Mouse (Mus musculus) common myeloid progenitor, adult 5-6 weeks (primary cell): ENCODE data around the gene Nipal3. TPM values are rescaled to one million over a fixed set of nuclear protein-coding genes. Genes with fewer than 3 reads are reported as not detected.
A peak's percentile ranks its signal among the peaks of the same experiment; 100 is the strongest.

Experiments
- ATAC-seq: replicated peaks from 2 replicates; pipeline ENCODE4 v1.8.0; 2016; ENCODE audit warnings: low read depth, mild to moderate bottlenecking, moderate TSS enrichment, inconsistent platforms; ENCODE audit not compliant: poor library complexity, severe bottlenecking
- total RNA-seq: library from RNA; stranded (forward); fragments of 200-1000, 187-1606 nt; gene quantifications from 2 replicates; pipeline ENCODE4 v1.2.3, GENCODE M21; 2017

The Nipal3 gene
- 31.7 and 39.1 TPM in 2 replicates for total RNA-seq

GRCm38 (mm10) chr4:135494521-135495396 is at the start of gene Nipal3, which contains the start of gene Stpg1:
Nipal3 (minus strand) TSS chr4:135495038.
Stpg1 (plus strand) TSS chr4:135494790.
- peak; percentile 88 for ATAC-seq

- no peak for ATAC-seq
These were observed 49.4 kb upstream of the Nipal3 start for GRCm38 (mm10) chr4:135544284-135544683.

GRCm38 (mm10) chr4:135540057-135540456 is 45.2 kb upstream of the Nipal3 start:
- ATAC-seq: no peak

- no peak for ATAC-seq
These were observed 44.2 kb upstream of the Nipal3 start for GRCm38 (mm10) chr4:135539056-135539455.

GRCm38 (mm10) chr4:135535021-135535420 is 40.2 kb upstream of the Nipal3 start:
- ATAC-seq: no peak

GRCm38 (mm10) chr4:135533001-135533400 is 38.2 kb upstream of the Nipal3 start:
- ATAC-seq: no peak

GRCm38 (mm10) chr4:135531771-135532613 is 37.2 kb upstream of the Nipal3 start:
- ATAC-seq: no peak

GRCm38 (mm10) chr4:135531236-135531635 is 36.4 kb upstream of the Nipal3 start:
- ATAC-seq: no peak

GRCm38 (mm10) chr4:135530270-135530669 is 35.4 kb upstream of the Nipal3 start:
- ATAC-seq: no peak

- ATAC-seq: no peak
These were observed 31.3 kb upstream of the Nipal3 start for GRCm38 (mm10) chr4:135526039-135526710.

- ATAC-seq: no peak
These were observed 30.2 kb upstream of the Nipal3 start for GRCm38 (mm10) chr4:135525057-135525456.

- ATAC-seq: no peak
These were observed 29.1 kb upstream of the Nipal3 start for GRCm38 (mm10) chr4:135523939-135524338.

GRCm38 (mm10) chr4:135520421-135520820 is 25.6 kb upstream of the Nipal3 start:
- no peak for ATAC-seq

GRCm38 (mm10) chr4:135518135-135518534 is 23.3 kb upstream of the Nipal3 start:
- ATAC-seq: no peak

GRCm38 (mm10) chr4:135516351-135517316 is 21.8 kb upstream of the Nipal3 start:
- ATAC-seq: peak; percentile 78

GRCm38 (mm10) chr4:135514925-135515324 is 20.1 kb upstream of the Nipal3 start:
- no peak for ATAC-seq

GRCm38 (mm10) chr4:135513865-135514264 is 19.0 kb upstream of the Nipal3 start:
- no peak for ATAC-seq

GRCm38 (mm10) chr4:135509515-135509914 is 14.7 kb upstream of the Nipal3 start:
- ATAC-seq: no peak

- ATAC-seq: peak; percentile 45; the same call in 1 of the 2 replicates
These were observed 13.7 kb upstream of the Nipal3 start for GRCm38 (mm10) chr4:135508419-135509039.
